Comparison of ENCODE assay signal across 20 mouse cellular contexts in genomic region chr15:24778234-24778633, GRCm38 (mm10).
DNase-seq lines count a peak whose midpoint lies in the region; ATAC-seq lines count a peak whose summit lies in the region.
"Had no signal": no experiment of that assay in that cellular context is flagged by ENCODE, and none has a peak within 500 bp of the region (broad histone marks: within the 10 kb centered on the region; RNA-seq: fewer than 3 reads in every experiment).

No protein-coding gene starts in this region.

- no peak overlapping the region for H3K27ac ChIP-seq in midbrain, embryonic 15.5 days
- no peak overlapping the region for H3K27ac ChIP-seq in midbrain, embryonic 13.5 days
- H3K27ac ChIP-seq: embryonic facial prominence, embryonic 13.5 days; forebrain, embryonic 12.5 days; gastrocnemius, adult 2 months; heart, embryonic 13.5 days; hindbrain, embryonic 15.5 days had no signal

- no peaks in the 10 kb centered on the region for H3K36me3 ChIP-seq in midbrain, embryonic 15.5 days (replicated peaks)
- H3K36me3 ChIP-seq in midbrain, embryonic 13.5 days: no peaks in the 10 kb centered on the region
- H3K36me3 ChIP-seq: embryonic facial prominence, embryonic 13.5 days; forebrain, embryonic 12.5 days; heart, embryonic 13.5 days; hindbrain, embryonic 15.5 days had no signal

- H3K4me1 ChIP-seq in midbrain, embryonic 15.5 days: no peaks in the 10 kb centered on the region
- H3K4me1 ChIP-seq in midbrain, embryonic 13.5 days (replicated peaks): no peaks in the 10 kb centered on the region
- H3K4me1 ChIP-seq: embryonic facial prominence, embryonic 13.5 days; forebrain, embryonic 12.5 days; heart, embryonic 13.5 days; hindbrain, embryonic 15.5 days had no signal

- 71% methylated on average over 1 of the region's 1 CpGs for WGBS in midbrain, embryonic 15.5 days
- WGBS in midbrain, embryonic 13.5 days: 91% methylated on average over 1 of the region's 1 CpGs

- no peaks in the 10 kb centered on the region for H3K9me3 ChIP-seq in midbrain, embryonic 15.5 days
- no peaks in the 10 kb centered on the region for H3K9me3 ChIP-seq in midbrain, embryonic 13.5 days
- H3K9me3 ChIP-seq: embryonic facial prominence, embryonic 13.5 days; forebrain, embryonic 12.5 days; heart, embryonic 13.5 days; hindbrain, embryonic 15.5 days had no signal

- no peak for DNase-seq in frontal cortex, postnatal 14 days (ENCODE audit: low spot score in 2 of 2)
- DNase-seq in brain, embryonic 18.5 days (ENCODE audit: low read depth, low spot score): peak; percentile 24
- no peak for DNase-seq in embryo, embryonic 10 days (ENCODE audit: low spot score)
- DNase-seq: adrenal gland, postnatal 14 days; cerebellum, adult 11 months; cerebellum, adult 9-10 months; cerebellum, postnatal 25 days; gastrocnemius, adult 2 months; gastrocnemius, postnatal 25 days; heart, postnatal 36 days had no signal

- no peak overlapping the region for H3K9ac ChIP-seq in midbrain, embryonic 15.5 days
- no peak overlapping the region for H3K9ac ChIP-seq in midbrain, embryonic 13.5 days (replicated peaks)
- H3K9ac ChIP-seq: embryonic facial prominence, embryonic 13.5 days; forebrain, embryonic 12.5 days; heart, embryonic 13.5 days; hindbrain, embryonic 15.5 days had no signal

- H3K4me2 ChIP-seq in midbrain, embryonic 15.5 days: no peak overlapping the region
- no peak overlapping the region for H3K4me2 ChIP-seq in midbrain, embryonic 13.5 days (replicated peaks)
- H3K4me2 ChIP-seq: embryonic facial prominence, embryonic 13.5 days; forebrain, embryonic 12.5 days; heart, embryonic 13.5 days; hindbrain, embryonic 15.5 days had no signal

- peak; percentile 100 for ATAC-seq in frontal cortex, adult (ENCODE audit: low TSS enrichment)
- peak; percentile 62; the same call in 1 of the 2 replicates for ATAC-seq in midbrain, embryonic 15.5 days (replicated peaks)
- ATAC-seq in midbrain, embryonic 13.5 days: no peak
- ATAC-seq: activated CD4-positive, CD25-positive, alpha-beta regulatory T cell, adult 4 months; Patski had no signal

- H3K27me3 ChIP-seq in midbrain, embryonic 15.5 days (replicated peaks): no peaks in the 10 kb centered on the region
- H3K27me3 ChIP-seq in midbrain, embryonic 13.5 days: no peaks in the 10 kb centered on the region
- H3K27me3 ChIP-seq: CH12.LX; embryonic facial prominence, embryonic 13.5 days; forebrain, embryonic 12.5 days; heart, embryonic 13.5 days; hindbrain, embryonic 15.5 days had no signal

- no peak overlapping the region for H3K4me3 ChIP-seq in midbrain, embryonic 15.5 days
- no peak overlapping the region for H3K4me3 ChIP-seq in midbrain, embryonic 13.5 days (replicated peaks)
- H3K4me3 ChIP-seq: embryonic facial prominence, embryonic 13.5 days; forebrain, embryonic 12.5 days; gastrocnemius, adult 2 months; heart, embryonic 13.5 days; hindbrain, embryonic 15.5 days had no signal
